Mouse (Mus musculus): Measurements from ENCODE around the gene Copg1.

GRCm38 (mm10) chr6:87911559-87911958 is 23.9 kb downstream of the Copg1 start:
- TF ChIP-seq CTCF (IDR thresholded peaks at IDR 0.05; ENCODE audit: borderline replicate concordance, control insufficient read depth, extremely low read depth, insufficient read depth, low read length, poor library complexity) (no peak), POLR2A (IDR thresholded peaks at IDR 0.05; ENCODE audit: control insufficient read depth, extremely low read depth, insufficient read depth, low read length, poor library complexity) (no peak)
